Mouse (Mus musculus): ENCODE results near the gene Acbd3.

GRCm38 (mm10) chr1:180778941-180779340 is 53.1 kb downstream of the Acbd3 start:
- no peak for TF ChIP-seq CTCF (IDR thresholded peaks at IDR 0.05; ENCODE audit: extremely low read depth, insufficient read depth, insufficient read length, insufficient replicate concordance)
- no peak for TF ChIP-seq POLR2A (IDR thresholded peaks at IDR 0.05; ENCODE audit: low read depth, low read length)

All from spleen, adult 2 months (tissue).